Mouse (Mus musculus): Measurements from ENCODE around the gene Stat5b.
A peak's percentile ranks its signal among the peaks of the same experiment; 100 is the strongest.

Stat5b gene

GRCm38 (mm10) chr11:100850038-100850777 lies at the start of gene Stat5b:
Gene Stat5b (minus strand): TSS chr11:100850724.
- DNase-seq (ENCODE audit: low spot score in 2 of 2), result peak; percentile 57 to 64

DNA sequence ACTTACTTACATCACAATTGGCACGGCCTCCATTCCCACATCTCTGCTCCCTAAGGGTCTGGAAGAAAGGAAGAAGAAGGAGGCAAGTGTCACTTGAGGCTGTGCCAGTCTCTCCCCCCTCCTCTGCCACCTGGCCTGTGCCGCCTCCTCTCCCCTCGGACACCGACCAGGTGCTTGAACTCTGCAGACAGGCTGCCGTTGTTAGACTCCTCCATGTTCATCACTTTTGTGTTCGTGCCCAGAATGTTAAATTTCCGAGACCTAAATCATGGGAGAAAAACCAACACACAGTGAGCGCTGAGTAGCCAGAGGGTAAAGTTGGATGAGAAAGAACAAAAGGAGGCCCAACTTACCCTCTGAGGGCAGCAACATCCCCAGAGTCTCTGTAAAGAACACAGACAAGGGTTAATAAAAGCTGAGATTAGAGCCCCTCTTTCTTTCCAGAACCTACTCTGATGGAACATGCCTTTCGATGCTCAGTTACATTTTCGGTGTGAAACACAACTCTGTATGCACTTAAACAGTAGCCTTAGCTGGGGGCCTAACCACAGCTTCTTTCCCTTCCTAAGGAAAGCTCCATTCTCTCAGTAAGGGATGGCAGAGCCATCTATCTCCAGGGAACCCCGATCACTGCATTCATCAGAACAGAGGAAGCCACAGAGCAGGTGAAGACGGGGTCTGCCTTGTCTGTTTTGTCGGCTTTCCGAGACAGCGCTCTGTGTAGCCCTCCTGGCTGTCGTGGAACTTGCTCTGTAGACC lies 48.1 kb upstream of the Stat5b start:
- DNase-seq (ENCODE audit: low spot score in 2 of 2), result no peak

DNA sequence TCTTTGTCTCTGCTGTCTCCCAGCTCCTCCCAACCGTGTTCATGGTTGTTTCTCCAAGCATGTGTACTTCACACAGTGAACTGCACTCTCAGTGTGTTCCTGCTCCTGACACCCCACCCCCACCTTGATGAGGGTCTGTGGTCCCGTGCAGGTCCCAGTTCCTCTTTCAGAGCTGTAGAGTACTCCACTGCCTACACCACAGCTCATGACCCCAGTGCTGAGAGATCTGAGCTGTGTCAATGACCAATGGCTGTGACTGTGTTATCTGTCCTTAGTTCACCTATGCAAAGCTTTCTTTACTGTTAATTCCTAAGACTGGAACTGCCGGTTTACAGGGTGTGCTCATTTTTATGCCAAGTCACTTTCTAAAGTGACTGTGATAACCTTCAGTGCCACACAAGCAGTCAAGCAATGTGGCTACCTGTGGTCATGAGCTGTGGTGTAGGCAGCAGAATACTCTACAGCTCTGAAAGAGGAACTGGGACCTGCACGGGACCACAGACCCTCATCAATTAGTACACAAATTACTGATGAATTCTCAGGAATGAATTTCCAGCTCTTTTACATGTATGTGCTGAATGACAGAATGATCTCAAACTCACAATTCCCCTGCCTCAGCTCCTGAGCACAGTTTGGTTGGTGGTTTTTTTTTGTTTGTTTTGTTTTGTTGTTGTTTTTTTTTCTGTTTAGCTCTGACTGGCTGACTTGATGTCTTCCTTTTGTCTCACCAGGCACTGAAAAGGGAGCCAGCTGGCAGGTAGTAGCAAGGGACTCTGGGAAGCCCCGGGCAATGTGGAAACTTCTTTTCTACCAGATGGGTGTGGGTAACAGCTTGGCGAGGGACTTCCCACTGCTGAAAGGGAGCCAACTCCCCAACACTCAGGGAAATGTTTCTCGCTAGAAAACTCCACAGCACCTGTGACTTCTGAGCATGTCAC lies 47.0 kb upstream of the Stat5b start:
- DNase-seq (ENCODE audit: low spot score in 2 of 2), result no peak

DNA sequence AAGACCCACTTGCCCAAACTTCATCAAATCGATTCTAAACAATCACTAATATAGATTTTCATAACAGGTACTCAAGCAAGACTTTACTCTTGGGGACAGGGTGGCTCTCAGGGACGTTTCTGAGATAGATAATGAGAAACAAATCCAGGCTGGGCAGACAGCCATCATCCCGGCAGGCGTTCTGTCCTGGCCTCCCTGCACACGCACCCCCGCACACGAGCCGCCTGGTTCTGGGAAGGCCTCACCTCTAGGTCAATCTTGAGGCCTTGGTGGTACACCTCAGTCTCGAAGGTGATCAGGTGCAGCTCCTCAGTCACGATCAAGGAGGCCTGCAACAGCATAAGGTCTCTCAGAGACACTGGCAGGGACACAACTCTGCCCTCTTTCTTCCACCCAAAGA lies 45.6 kb upstream of the Stat5b start:
- DNase-seq (ENCODE audit: low spot score in 2 of 2), result no peak

DNA sequence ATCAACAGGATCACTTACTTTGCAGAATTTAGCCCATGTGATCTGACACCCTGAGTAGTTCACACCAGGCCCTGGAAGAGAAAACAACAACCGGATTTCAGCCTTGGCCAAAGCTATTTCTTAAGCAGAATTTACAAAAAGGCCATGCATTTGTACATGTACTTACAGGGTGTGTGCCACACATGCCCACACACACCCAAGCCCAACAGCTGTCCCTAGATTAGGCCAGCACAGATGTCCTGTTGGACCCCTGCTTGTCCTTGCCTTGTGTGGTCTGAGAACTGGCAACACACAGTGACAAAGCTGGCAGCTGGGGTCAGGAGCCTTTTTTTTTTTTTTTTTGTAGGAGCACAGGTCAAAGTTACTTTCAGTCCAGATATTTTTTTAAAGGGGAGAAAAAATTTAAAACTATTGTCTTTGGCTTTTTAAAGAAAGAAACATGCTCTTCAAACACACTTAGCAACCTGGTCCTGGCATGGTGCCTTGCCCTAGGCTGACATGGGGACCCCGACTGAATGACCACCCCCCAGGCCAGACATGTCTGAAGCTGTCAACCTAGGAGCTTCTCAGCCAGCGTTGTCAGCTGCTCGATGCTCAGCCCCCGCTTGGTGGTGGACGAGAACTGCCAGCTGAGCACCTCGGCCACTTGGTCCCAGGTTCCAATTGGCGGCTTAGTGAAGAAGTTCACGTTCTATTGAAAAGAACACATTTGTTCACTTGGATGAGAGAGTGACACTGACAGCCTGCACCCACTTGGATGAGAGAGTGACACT lies 43.8 kb upstream of the Stat5b start:
- DNase-seq (ENCODE audit: low spot score in 2 of 2), result no peak

- peak; percentile 84 to 91 for DNase-seq (ENCODE audit: low spot score in 2 of 2)
Observed at GRCm38 (mm10) chr11:100893482-100893881, 43.0 kb upstream of the Stat5b start.

DNA sequence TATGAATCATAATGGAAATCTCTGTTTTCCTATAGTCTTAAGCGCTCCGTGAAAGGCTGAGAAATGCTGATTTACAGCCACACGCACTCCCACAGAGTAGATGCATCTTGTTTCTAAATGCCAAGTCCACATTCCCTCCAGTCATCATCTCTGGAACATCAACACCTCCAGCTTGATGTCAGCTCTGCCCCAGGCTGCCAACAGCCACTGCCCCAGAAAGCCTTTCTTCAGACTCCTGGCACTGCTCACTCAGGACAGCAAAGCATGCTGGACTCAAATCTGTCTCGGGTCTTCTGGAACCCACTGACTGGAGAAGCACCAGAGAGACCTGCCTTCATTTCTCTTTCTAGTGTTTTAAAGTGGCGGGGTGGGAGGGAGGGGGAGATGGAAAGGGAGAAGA lies 41.9 kb upstream of the Stat5b start:
- DNase-seq (ENCODE audit: low spot score in 2 of 2), result no peak

- no peak for DNase-seq (ENCODE audit: low spot score in 2 of 2)
Observed at GRCm38 (mm10) chr11:100891256-100892123, 41.0 kb upstream of the Stat5b start.

DNA sequence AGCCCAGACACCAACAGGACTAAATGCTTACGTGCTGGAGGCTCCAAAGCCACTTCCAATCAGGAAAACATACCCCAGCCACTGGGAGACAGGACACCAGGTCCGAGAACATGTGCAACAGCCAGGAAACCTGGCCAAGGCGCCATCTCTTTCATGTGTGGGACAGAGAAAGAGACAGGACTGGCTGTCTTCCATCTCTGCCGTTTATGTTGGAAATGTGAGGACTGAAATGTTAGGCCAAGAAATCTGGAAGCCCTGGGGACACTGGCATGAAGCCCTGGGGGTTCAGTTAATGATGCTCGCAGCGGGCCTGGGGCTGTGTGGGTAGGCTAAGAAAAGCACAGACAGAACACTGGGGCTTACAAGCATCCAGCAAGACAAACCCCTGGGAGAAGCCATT lies 40.0 kb upstream of the Stat5b start:
- no peak for DNase-seq (ENCODE audit: low spot score in 2 of 2)

DNA sequence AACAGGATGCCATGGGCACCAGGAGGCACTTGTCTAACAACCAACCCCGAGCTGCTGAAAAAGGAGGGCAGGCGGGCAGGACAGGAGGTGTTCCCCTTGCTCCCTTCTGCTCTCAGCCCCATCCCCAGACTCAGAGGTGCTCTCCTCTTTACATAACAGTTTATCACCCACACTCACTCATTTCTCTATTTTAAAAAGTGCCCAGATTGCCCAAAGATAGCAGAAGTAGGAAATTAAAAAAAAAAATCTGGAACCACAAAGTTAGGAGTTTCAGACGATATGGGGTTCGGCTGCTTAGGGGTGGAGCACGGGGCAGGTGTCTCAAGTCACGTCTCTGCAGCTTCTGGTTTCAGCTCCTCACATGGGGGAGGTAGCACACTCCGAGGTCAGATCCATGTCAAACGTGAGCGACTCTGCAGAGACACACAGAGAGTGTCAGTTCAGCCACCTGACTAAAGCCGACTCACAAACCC lies 37.9 kb upstream of the Stat5b start:
- DNase-seq (ENCODE audit: low spot score in 2 of 2), result no peak

DNA sequence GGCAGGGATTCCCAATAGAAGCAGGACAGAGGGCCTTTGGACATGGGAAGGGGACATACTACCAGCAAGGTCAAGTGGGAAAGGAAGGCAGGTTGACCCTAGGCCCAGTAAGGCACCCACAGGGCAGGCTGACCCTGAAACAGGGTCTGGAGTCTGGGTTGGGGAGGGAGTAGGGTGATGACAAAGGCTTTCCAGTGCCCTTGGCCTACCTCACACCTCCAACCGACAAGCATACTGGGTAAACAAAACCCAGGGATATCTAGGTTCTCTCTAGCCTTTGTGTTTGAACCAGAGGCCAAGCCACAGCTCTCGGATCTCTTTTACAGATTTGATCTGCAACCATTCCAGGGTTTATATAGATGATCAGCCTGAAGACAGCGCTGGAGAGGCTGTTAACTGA lies 37.2 kb upstream of the Stat5b start:
- DNase-seq (ENCODE audit: low spot score in 2 of 2), result no peak

DNA sequence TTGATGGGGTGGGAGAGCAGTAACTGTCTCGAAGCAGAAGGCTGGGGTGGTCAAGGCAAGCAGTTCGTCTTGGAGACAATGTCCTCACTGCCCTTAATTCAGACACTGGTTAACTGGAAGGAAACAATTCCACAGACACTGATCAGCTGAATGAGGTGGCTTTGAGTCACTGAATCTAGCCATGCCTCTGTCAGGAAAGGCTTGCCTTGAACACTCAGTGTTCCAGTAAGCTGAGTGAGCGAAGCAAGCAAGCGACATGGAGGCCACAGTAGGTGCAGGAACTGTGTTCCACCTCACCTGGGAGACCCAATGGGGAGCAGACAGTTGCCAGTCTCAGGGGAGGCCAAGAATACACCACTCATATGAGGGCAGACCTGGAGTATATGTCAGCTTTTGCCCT lies 36.7 kb upstream of the Stat5b start:
- no peak for DNase-seq (ENCODE audit: low spot score in 2 of 2)

DNA sequence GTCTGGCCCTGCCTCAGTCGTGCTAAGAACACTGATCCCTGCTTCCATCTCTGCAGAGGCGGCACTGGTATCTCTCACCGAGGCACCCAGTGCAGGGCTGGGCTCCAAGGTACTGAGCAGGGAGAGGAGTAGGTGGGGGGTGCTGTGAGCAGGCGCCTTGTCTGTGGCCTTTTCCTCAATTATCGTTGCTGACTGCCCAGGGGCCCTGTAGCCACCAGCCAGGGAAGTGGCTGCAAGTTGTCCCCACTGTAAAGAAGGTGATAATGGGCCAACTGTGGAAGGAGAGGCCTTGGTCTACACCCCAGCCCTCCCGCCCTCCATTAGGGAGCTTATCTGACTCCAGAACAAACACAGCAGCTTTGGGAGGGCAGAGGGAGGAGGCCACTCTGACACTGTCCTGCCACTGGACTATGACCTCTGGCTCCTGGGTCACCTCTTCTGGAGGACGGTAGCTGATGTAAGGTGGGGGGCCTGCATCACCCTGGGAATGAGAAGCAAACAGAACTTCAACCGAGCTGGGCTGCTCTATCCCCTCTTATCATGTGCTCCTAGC lies 35.7 kb upstream of the Stat5b start:
- DNase-seq (ENCODE audit: low spot score in 2 of 2), result no peak

- DNase-seq (ENCODE audit: low spot score in 2 of 2), result no peak
Observed at GRCm38 (mm10) chr11:100885472-100885871, 34.9 kb upstream of the Stat5b start.

DNA sequence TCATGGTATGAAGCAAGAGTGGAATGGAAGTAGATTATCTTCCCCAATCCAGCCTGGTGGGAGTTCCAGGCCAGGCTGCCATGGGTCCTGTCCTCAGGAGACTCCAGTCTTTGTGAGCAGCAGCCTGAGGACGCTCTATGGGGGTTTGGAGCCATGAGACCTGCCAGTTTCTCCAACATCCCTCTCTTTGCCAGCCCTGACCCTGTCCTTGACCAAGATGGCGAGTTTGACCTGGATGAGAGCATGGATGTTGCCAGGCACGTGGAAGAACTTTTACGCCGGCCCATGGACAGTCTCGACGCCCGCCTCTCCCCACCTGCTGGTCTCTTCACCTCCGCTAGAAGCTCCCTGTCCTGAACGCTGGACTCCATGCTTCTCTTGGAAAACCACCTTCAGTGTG lies 33.1 kb upstream of the Stat5b start:
- no peak for DNase-seq (ENCODE audit: low spot score in 2 of 2)

DNA sequence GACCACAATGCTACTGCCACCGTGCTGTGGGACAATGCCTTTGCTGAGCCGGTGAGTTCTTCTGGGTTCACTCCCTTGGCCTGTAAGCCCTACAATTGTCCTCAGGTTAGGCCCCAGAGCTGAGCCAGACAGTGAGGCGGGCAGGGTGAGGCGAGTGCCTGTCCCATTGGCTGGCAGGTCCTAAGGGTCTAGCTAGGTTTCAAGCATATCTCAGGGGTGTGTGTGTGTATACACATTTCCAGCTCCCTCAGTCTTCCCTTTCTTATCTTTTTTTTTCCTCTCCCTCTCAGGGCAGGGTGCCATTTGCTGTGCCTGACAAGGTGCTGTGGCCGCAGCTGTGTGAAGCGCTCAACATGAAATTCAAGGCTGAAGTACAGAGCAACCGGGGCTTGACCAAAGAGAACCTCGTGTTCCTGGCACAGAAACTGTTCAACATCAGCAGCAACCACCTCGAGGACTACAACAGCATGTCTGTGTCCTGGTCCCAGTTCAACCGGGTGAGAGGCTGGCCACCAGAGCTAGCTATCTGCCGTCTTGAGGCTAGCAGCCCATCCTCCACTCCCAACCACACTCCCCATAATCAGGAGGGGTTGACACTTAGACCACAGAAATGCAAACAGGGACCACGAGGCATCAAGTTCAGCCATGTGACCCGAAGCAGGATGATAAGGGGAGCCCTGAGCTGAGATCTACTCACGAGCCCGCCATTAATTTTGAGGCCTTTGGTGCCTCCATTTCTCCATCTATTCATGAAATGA lies 29.0 kb upstream of the Stat5b start:
- DNase-seq (ENCODE audit: low spot score in 2 of 2), result no peak

DNA sequence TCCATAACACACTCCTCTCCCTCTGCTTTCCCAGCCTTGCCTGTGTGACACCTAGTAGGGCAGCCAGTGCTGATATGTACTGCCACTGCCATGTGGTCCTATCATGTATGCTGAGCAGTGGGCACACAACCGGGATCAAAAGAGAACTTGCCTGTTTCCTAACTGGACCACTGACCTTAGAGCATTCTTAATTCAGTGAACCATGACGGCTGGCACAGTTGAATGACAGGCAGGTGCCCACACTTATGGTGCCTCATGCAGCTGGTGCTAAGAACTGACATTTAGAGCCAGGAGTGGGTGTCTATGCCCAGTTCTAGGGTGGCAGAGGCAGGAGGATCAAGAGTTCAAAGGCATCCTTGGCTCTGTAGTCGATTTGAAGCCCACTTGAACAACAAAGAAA lies 25.2 kb upstream of the Stat5b start:
- no peak for DNase-seq (ENCODE audit: low spot score in 2 of 2)

GRCm38 (mm10) chr11:100870968-100871350 lies 20.4 kb upstream of the Stat5b start:
- DNase-seq (ENCODE audit: low spot score in 2 of 2), result no peak

GRCm38 (mm10) chr11:100870256-100870967 lies 19.9 kb upstream of the Stat5b start:
- DNase-seq (ENCODE audit: low spot score in 2 of 2), result no peak
